Mouse (Mus musculus) G1E (cell line): ENCODE data around the gene Ccdc28b.

Experiments
- CTCF ChIP-seq: IDR thresholded peaks from 2 replicates; pipeline ENCODE4 v1.5.1; 2012; ENCODE audit warnings: low read depth, low read length, inconsistent platforms, mixed read lengths
- GATA1 ChIP-seq: IDR thresholded peaks from 2 replicates; pipeline ENCODE4 v1.6.1; 2012; ENCODE audit warnings: borderline replicate concordance, low read length, inconsistent platforms, mixed read lengths
- POLR2AphosphoS5 ChIP-seq: IDR thresholded peaks from 2 replicates; pipeline ENCODE4 v1.6.1; 2012; ENCODE audit warnings: low read depth, low read length, inconsistent platforms; ENCODE audit not compliant: insufficient replicate concordance
- TAL1 ChIP-seq: conservative IDR thresholded peaks from 2 replicates; pipeline ENCODE4 v1.6.1; 2012; ENCODE audit warnings: low read depth, low read length, inconsistent platforms, mixed read lengths

DNA sequence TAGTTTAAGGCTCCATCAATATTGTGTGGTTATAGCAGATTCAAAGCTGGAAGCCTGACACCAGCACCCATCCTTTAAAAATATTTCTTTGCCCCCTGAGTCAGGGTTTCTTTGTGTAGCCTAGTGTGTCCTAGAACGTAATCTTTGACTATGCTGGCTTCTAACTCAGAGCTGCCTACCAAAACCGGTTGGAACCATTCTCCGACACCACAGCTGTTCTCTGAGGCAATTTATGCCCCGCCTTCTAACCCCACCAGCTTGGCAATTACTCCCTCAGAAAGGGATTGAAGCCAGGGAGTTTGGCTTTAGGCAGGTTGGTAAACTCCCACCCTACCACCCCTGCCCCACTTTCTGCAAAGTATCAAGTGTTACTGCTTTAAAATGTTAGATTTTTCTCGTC is 18.0 kb upstream of the Ccdc28b start:
- TF ChIP-seq GATA1 (no peak), CTCF (no peak), TAL1 (no peak), POLR2AphosphoS5 (no peak)
